14 mouse cellular contexts compared by ENCODE assay signal in genomic region chr8:124483356-124484115, GRCm38 (mm10). TPM values are rescaled to one million over a fixed set of nuclear protein-coding genes. Genes with fewer than 3 reads are reported as not detected.
DNase-seq lines count a peak whose midpoint lies in the region; TF ChIP-seq lines count a peak whose summit lies in the region.
"Had no signal": no experiment of that assay in that cellular context is flagged by ENCODE, and none has a peak within 500 bp of the region (broad histone marks: within the 10 kb centered on the region; RNA-seq: fewer than 3 reads in every experiment).

No protein-coding gene starts in this region.

- H3K4me3 ChIP-seq in layer of hippocampus, adult 2 months: no peak overlapping the region
- H3K4me3 ChIP-seq: embryonic facial prominence, embryonic 10.5 days; gastrocnemius, adult 2 months; heart, adult 2 months; hindbrain, embryonic 12.5 days had no signal

- DNase-seq in layer of hippocampus, adult 2 months (ENCODE audit: low spot score in 2 of 2): no peak
- no peak for DNase-seq in layer of hippocampus, adult 11-12 months (ENCODE audit: low spot score)
- peak; percentile 14 for DNase-seq in thymus, postnatal 4 days
- no peak for DNase-seq in thymus, postnatal 14 days
- DNase-seq in WW6 (ENCODE audit: low read depth, low spot score): peak; percentile 46
- no peak for DNase-seq in ovary, postnatal 14 days (ENCODE audit: low spot score)
- DNase-seq in right cerebral cortex, adult 2 months (ENCODE audit: low spot score in 2 of 2): no peak
- DNase-seq: adrenal gland, postnatal 25 days; gastrocnemius, adult 2 months; heart, adult 2 months; lung, postnatal 36 days; thymus, adult 18-20 months had no signal

- peak; percentile 51 for TF ChIP-seq CTCF in layer of hippocampus, adult 2 months (conservative IDR thresholded peaks at IDR 0.05)

- peak overlapping the region; percentile 85 for H3K27ac ChIP-seq in layer of hippocampus, adult 2 months
- H3K27ac ChIP-seq: embryonic facial prominence, embryonic 10.5 days; gastrocnemius, adult 2 months; heart, adult 2 months; hindbrain, embryonic 12.5 days had no signal

RNA-seq across cellular contexts. Expression of gene Cog2, which starts 37.0 kb away (rescaled TPM):
- total RNA-seq in layer of hippocampus, adult 2 months (2021): 10 to 100 TPM; 45.3 to 49.0 TPM

RNA-seq across cellular contexts. Expression of gene Pgbd5, which starts 44.1 kb away (rescaled TPM):
- total RNA-seq in layer of hippocampus, adult 2 months (2021): 100 to 1,000 TPM; 291 to 304 TPM

Comparison
In these comparisons a context has a peak if more than half of its experiments do, and no peak if none do; other contexts are left out.
1. DNase-seq: peak in thymus, postnatal 4 days (single experiment) and WW6 (single experiment); none in layer of hippocampus, adult 2 months (0 of 2), layer of hippocampus, adult 11-12 months (single experiment), thymus, postnatal 14 days (single experiment), ovary, postnatal 14 days (single experiment) and right cerebral cortex, adult 2 months (0 of 2).